Mouse (Mus musculus): ENCODE data around the gene Myt1.

Gene Myt1

DNA sequence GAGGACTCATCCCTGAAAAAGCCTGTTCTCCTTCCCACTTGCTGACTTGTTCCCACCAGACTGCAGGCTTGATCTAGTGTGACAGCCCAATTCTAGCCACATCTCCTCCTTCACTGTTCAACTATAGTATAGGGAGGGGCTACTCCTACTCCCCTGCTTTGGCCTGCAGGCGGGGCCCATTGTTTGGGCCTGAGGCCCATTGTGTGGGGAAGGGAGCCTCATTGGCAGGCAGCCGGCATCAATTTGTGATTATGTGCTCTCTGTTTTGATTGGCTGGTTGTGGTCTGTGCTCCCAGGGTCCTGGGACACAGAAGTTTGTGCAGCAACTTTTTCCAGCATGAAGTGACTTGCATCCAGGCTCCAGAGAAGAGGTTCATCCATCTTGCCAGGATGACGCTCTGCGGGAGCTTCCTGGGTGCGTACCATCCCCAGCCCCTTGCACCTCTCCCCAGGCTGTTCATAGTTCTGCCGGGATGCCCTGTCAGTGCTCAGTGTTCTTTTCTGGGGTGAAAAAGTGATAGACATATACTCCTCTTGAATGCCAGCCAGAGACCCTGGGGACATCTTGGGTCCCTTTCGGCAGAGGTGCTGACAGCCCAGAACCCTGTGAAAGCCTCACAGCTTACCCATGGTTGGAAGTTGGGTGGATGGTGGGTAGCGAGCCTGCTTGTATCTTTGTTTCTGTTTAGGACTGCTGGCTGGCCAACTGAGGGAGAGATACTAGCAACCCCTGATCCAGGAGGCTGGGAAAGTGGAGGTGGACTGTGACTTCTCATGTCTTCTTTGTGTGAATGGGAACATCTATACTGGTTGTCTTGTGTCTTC lies at the start of gene Myt1:
TSS of gene Myt1 (plus strand) at position 327 of the 825 bp plus-strand sequence.
- no peak for DNase-seq

DNA sequence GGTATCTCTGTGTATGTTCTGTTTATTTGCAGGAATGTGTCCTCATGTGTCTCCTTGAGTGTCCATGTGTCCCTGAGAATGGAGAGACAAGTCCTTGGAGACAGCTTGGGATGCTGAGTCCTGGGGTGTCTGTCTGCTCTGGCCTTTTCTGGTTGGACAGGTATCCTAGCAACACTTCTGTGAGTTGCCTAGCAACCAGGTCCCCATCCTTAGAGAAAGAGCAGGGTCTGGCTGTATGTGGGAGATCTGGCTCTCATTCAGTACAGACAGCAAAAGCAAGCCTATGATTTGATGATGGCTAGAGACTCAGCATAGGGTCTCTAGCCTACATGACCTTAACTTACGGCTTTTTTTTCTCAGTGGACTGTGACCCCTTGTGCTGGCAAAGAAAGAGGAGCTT lies 49.4 kb upstream of the Myt1 start:
- DNase-seq = no peak

- DNase-seq = peak; percentile 58
These were observed 48.2 kb upstream of the Myt1 start, which contains the start of gene Oprl1 for GRCm38 (mm10) chr2:181714903-181715326. Gene Oprl1, plus strand, starts transcription at chr2:181715016.

- DNase-seq = no peak
These were observed 47.8 kb upstream of the Myt1 start for GRCm38 (mm10) chr2:181715382-181715781.

- no peak for DNase-seq
These were observed 46.1 kb upstream of the Myt1 start for GRCm38 (mm10) chr2:181716991-181717390.

GRCm38 (mm10) chr2:181720061-181720460 lies 43.1 kb upstream of the Myt1 start:
- no peak for DNase-seq

GRCm38 (mm10) chr2:181721200-181721599 lies 41.9 kb upstream of the Myt1 start:
- no peak for DNase-seq

- peak; percentile 66 for DNase-seq
These were observed 40.9 kb upstream of the Myt1 start for GRCm38 (mm10) chr2:181722213-181722612.

- DNase-seq = no peak
These were observed 35.4 kb upstream of the Myt1 start for GRCm38 (mm10) chr2:181727659-181728262.

- DNase-seq = peak; percentile 28
These were observed 33.1 kb upstream of the Myt1 start for GRCm38 (mm10) chr2:181730051-181730450.

DNA sequence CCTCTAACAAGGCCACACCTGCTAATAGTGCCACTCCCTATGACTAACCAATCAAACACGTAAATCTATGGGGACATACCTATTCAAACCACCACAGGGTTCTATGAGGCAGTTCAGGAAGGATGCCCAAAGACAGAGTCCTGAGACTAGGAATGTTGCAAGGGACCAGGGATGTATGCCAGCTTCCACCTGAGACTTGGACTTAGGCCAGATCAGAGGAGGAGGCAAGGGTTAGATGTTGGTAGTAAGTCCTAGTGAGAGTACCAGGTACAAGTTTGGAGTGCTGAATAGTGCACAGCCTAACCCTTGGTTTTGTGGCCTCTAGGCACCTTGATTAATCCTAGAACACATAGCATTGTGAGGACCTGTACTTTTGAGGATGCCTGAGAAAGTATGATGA lies 10.5 kb upstream of the Myt1 start:
- no peak for DNase-seq

- no peak for DNase-seq
These were observed 4.9 kb upstream of the Myt1 start for GRCm38 (mm10) chr2:181758147-181758725.

DNA sequence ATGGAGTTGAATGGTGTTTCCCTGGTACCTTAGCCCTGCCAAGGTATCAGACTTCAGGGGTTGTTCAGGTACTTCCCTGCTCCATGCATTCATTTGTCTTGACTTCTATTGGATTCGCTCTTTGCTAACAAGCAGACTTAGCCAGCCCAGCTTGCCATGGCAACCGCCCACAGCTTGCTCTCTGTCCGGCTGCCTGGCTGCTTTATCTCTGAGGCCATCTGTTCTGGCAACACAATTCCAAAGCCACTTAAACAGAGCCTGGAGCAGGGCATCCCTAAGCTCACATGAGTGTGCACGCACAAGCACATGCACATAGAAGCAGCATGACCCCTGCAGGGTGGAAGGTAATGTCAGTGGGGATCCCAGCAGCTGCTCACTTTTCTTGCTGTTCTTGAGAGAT lies 4.1 kb upstream of the Myt1 start:
- no peak for DNase-seq

- no peak for DNase-seq
These were observed 875 bp downstream of the Myt1 start for GRCm38 (mm10) chr2:181763886-181764527.

DNA sequence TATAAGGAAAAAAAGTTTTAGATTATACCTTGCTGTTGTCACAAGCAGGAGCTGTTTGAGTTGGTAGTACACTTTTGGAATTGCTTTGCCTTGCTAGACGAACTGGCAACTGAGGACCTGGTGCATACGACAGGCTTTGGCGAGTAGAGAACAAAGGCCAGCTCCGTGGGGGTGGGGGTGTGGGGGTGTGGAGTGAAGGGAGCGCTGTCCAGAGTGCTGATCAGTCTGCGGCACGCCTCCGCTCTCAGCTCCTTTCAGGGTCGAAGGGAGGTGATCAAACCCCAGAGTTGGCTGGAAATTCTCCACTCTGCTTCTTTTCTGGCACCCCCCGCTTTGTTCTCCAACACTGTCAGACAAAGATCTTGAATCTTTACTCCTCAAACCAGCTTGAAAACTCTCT lies 1.5 kb downstream of the Myt1 start:
- peak; percentile 55 for DNase-seq

GRCm38 (mm10) chr2:181765251-181765650 lies 2.1 kb downstream of the Myt1 start:
- no peak for DNase-seq

DNA sequence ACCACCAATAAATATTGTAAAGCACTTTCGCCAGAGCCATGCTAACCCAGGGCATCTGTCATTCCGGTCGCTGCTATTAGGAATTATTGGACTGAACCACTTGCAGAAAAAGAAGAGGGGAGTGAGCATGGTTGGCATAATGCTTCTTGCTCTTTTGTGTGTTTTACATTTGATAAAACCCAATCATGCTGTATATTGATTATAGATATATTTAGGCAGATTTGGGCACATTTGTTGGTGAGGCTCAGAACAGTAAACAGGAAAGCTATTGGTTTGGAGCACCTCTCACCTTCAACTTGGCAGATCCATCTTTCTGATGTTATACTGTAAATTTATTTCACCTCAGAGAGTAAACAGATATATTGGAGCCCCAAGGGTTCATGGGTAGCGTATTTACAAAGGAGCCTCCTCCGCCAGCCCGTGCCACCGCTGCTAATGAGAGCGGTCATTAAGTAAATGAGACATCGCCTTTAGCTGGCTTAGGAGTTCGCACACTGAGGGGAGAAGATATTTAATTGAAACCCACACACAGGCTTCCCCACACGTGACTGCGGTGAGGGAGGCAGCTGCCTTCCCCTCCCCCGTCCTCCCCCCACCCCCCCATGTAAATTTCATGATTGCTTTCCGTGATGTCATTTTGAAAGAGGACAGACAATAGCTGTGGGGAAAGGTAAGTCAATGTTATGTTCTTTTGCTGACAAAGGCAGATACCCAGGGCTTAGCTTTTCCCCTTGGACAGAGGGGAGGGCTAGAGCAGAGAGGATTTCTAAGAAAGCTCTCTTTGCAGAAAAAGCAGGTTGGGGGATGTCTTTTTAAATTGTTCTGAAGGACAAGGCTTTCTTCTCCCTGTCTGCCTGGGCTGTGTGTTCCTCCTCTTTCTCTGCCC lies 3.8 kb downstream of the Myt1 start:
- DNase-seq = no peak

GRCm38 (mm10) chr2:181768451-181768850 lies 5.3 kb downstream of the Myt1 start:
- DNase-seq = no peak

DNA sequence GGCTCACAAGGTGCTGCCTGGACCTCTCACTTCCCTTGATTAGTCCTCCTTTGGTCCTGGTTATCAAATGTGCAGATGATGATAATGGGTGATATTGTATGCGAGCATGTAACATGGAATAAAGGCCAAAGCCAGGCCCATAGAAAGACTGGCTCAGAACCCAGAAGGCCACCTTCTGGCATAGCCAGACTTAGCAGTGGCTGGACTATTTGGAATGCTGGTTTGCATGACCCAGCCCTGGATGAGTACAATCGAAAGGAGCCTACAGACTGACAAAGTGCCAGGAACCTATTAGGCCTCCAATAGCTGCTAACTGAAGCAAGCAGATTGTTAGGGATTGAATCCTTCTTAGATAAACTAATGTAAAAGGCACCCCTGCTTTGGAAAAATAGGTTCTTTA lies 6.3 kb downstream of the Myt1 start:
- DNase-seq = no peak

GRCm38 (mm10) chr2:181773203-181773602 lies 10.1 kb downstream of the Myt1 start:
- no peak for DNase-seq

GRCm38 (mm10) chr2:181775786-181776185 lies 12.7 kb downstream of the Myt1 start:
- DNase-seq = no peak

- DNase-seq = peak; percentile 38
These were observed 14.6 kb downstream of the Myt1 start for GRCm38 (mm10) chr2:181777715-181778114.

All from thymus, postnatal 4 days (tissue).